Mouse (Mus musculus) stomach, postnatal 0 days (tissue): ENCODE results near the gene Rnf212b. TPM values are rescaled to one million over a fixed set of nuclear protein-coding genes. Genes with fewer than 3 reads are reported as not detected.
A peak's percentile ranks its signal among the peaks of the same experiment; 100 is the strongest.

Experiments used
- ATAC-seq: fragments of 200-750 bp; cut with Nextera tagmentation; 2 replicates; pipeline ENCODE4 v1.8.0; 2017; ENCODE audit not compliant: low FRiP score, low TSS enrichment
- DNase-seq: peaks from one replicate; pipeline ENCODE4 v3.0.0-alpha.2; 2016; ENCODE audit warnings: low spot score
- H3K27ac ChIP-seq: fragments of 300-500 bp; sonication (generic); replicated peaks from 2 replicates; pipeline ENCODE4 v1.5.1; 2014; ENCODE audit warnings: mild to moderate bottlenecking, control low read depth
- H3K27me3 ChIP-seq: fragments of 300-500 bp; sonication (generic); 2 replicates; pipeline ENCODE4 v1.6.1; 2014; ENCODE audit warnings: low read length; ENCODE audit not compliant: control insufficient read depth, insufficient read depth
- H3K36me3 ChIP-seq: fragments of 300-500 bp; sonication (generic); 2 replicates; pipeline ENCODE4 v1.6.1; 2014; ENCODE audit warnings: low read length, mixed read lengths; ENCODE audit not compliant: control insufficient read depth, insufficient read depth
- H3K4me1 ChIP-seq: fragments of 300-500 bp; sonication (generic); replicated peaks from 2 replicates; pipeline ENCODE4 v1.6.1; 2014; ENCODE audit warnings: antibody characterized with exemption; ENCODE audit not compliant: control insufficient read depth, insufficient read depth
- H3K4me2 ChIP-seq: fragments of 300-500 bp; sonication (generic); replicated peaks from 2 replicates; pipeline ENCODE4 v1.6.1; 2014; ENCODE audit warnings: low read depth, mild to moderate bottlenecking, control low read depth, moderate library complexity
- H3K4me3 ChIP-seq: fragments of 300-500 bp; sonication (generic); 2 replicates; pipeline ENCODE4 v1.5.1; 2014; ENCODE audit warnings: low read depth, low read length, control low read depth
- H3K9ac ChIP-seq: fragments of 300-500 bp; sonication (generic); 2 replicates; pipeline ENCODE4 v1.6.1; 2014; ENCODE audit warnings: mild to moderate bottlenecking, low read length, control low read depth, mixed read lengths
- H3K9me3 ChIP-seq: fragments of 300-500 bp; sonication (generic); 2 replicates; pipeline ENCODE4 v1.6.1; 2016; ENCODE audit warnings: low read length; ENCODE audit not compliant: control insufficient read depth
- CTCF ChIP-seq: IDR thresholded peaks from 2 replicates; pipeline ENCODE4 v1.5.1; 2016; ENCODE audit warnings: antibody characterized with exemption, low read depth, mild to moderate bottlenecking, moderate library complexity
- EP300 ChIP-seq: optimal IDR thresholded peaks from 2 replicates; pipeline ENCODE3; 2016; ENCODE audit warnings: antibody characterized with exemption
- WGBS: fragments of 180-500 bp; shearing (Covaris S2); extraction: QIAGEN DNeasy Blood & Tissue Kit; methylation state at CpG from one replicate; pipeline ENCODE4 v1.1.7; 2014; 5-methylcytosine and 5-hydroxymethylcytosine counted together
- polyA plus RNA-seq: library from polyadenylated mRNA; unstranded; fragments of >200 nt; fragmentation: Nextera tagmentation; extraction: Ambion mirVana; gene quantifications from 2 replicates; pipeline ENCODE4 v1.2.1, GENCODE M21; 2015

Gene Rnf212b
- polyA plus RNA-seq, 1 experiment from 2014 or later: not detected

GRCm38 (mm10) chr14:54893651-54894181, 79.8 kb downstream of the Rnf212b start:
- DNase-seq: peak; percentile 98
- Histone ChIP-seq H3K4me1 (peaks cover 3% of the 10 kb centered on the region; the same call in 1 of the 2 replicates), H3K9me3 (no peaks in the 10 kb centered on the region), H3K27me3 (no peaks in the 10 kb centered on the region), H3K4me3 (peak overlapping the region; percentile 98), H3K36me3 (peaks cover 9% of the 10 kb centered on the region; the same call in 1 of the 2 replicates), H3K9ac (peak overlapping the region; percentile 99), H3K4me2 (peak overlapping the region; percentile 48), H3K27ac (peak overlapping the region; percentile 97)
- TF ChIP-seq EP300: peak; percentile 92
- TF ChIP-seq CTCF: 0 out of 2 replicates have a peak, but pooled peaks have one; percentile 9
- WGBS: 0% methylated on average over 38 of the region's 38 CpGs
- ATAC-seq: peak; percentile 98

GRCm38 (mm10) chr14:54894296-54895151, 80.6 kb downstream of the Rnf212b start:
- Histone ChIP-seq H3K9ac (peak overlapping the region; percentile 99), H3K27me3 (no peaks in the 10 kb centered on the region), H3K9me3 (no peaks in the 10 kb centered on the region), H3K4me2 (peak overlapping the region; percentile 75), H3K4me3 (peak overlapping the region; percentile 98), H3K27ac (peak overlapping the region; percentile 97), H3K36me3 (peaks cover 9% of the 10 kb centered on the region; the same call in 1 of the 2 replicates), H3K4me1 (peaks cover 3% of the 10 kb centered on the region; the same call in 1 of the 2 replicates)
- 1% methylated on average over 40 of the region's 54 CpGs for WGBS
- peak; percentile 53 for ATAC-seq
- DNase-seq: peak; percentile 79
- TF ChIP-seq CTCF: no peak
- no peak for TF ChIP-seq EP300

- 25% methylated on average over 2 of the region's 2 CpGs for WGBS
- Histone ChIP-seq H3K4me1 (peaks cover 3% of the 10 kb centered on the region; the same call in 1 of the 2 replicates), H3K4me3 (no peak overlapping the region), H3K36me3 (peaks cover 9% of the 10 kb centered on the region; the same call in 1 of the 2 replicates), H3K4me2 (no peak overlapping the region), H3K27ac (no peak overlapping the region), H3K9me3 (no peaks in the 10 kb centered on the region), H3K9ac (no peak overlapping the region), H3K27me3 (no peaks in the 10 kb centered on the region)
- ATAC-seq (no peak), DNase-seq (no peak)
- no peak for TF ChIP-seq CTCF
- TF ChIP-seq EP300: no peak
These were observed 83.5 kb downstream of the Rnf212b start for GRCm38 (mm10) chr14:54897445-54897844.

GRCm38 (mm10) chr14:54900383-54900782, 86.4 kb downstream of the Rnf212b start:
- no peaks in the 10 kb centered on the region for H3K4me1 ChIP-seq
- H3K4me3 ChIP-seq: no peak overlapping the region
- peaks cover 9% of the 10 kb centered on the region; the same call in 1 of the 2 replicates for H3K36me3 ChIP-seq
- ATAC-seq: peak; percentile 71
- peak; percentile 66 for DNase-seq
- no peaks in the 10 kb centered on the region for H3K27me3 ChIP-seq
- H3K9ac ChIP-seq: no peak overlapping the region
- no peak overlapping the region for H3K4me2 ChIP-seq
- no peak overlapping the region for H3K27ac ChIP-seq
- no peaks in the 10 kb centered on the region for H3K9me3 ChIP-seq
- WGBS: 0% methylated on average over 3 of the region's 3 CpGs
- peak; percentile 92 for TF ChIP-seq CTCF
- TF ChIP-seq EP300: no peak

GRCm38 (mm10) chr14:54903641-54904040, 89.7 kb downstream of the Rnf212b start:
- WGBS: 67% methylated on average over 4 of the region's 4 CpGs
- TF ChIP-seq CTCF (no peak), EP300 (no peak)
- no peak for ATAC-seq

More at GRCm38 (mm10) chr14:54903641-54904040, 89.7 kb downstream of the Rnf212b start:
- Histone ChIP-seq H3K36me3 (peaks cover 8% of the 10 kb centered on the region; the same call in 1 of the 2 replicates), H3K27ac (no peak overlapping the region), H3K9me3 (no peaks in the 10 kb centered on the region), H3K9ac (no peak overlapping the region), H3K4me3 (no peak overlapping the region), H3K4me1 (no peaks in the 10 kb centered on the region), H3K4me2 (no peak overlapping the region), H3K27me3 (no peaks in the 10 kb centered on the region)
- no peak for DNase-seq

Other genes with a start within 250 kb of the Rnf212b start
- 18.9 and 26.4 TPM in 2 replicates for gene Ajuba, start 236.6 kb upstream of the Rnf212b start, polyA plus RNA-seq
- 2.4 and 3.0 TPM in 2 replicates for gene 4931414P19Rik, start 208.1 kb upstream of the Rnf212b start, polyA plus RNA-seq
- 279 and 291 TPM in 2 replicates for gene Psmb5, start 196.1 kb upstream of the Rnf212b start, polyA plus RNA-seq
- 0.02 TPM in 1 of 2 replicates, not detected in the other for gene Psmb11, start 192.7 kb upstream of the Rnf212b start, polyA plus RNA-seq
- not detected in 2 replicates for gene Gm17606, start 173.2 kb upstream of the Rnf212b start, polyA plus RNA-seq
- 0.63 and 0.68 TPM in 2 replicates for gene Cdh24, start 172.8 kb upstream of the Rnf212b start, polyA plus RNA-seq
- 60.8 and 61.7 TPM in 2 replicates for gene 1700123O20Rik, start 127.9 kb upstream of the Rnf212b start, polyA plus RNA-seq
- 37.0 and 46.9 TPM in 2 replicates for gene Acin1, start 127.2 kb upstream of the Rnf212b start, polyA plus RNA-seq
- 0.08 and 0.11 TPM in 2 replicates for gene Gm29776, start 115.3 kb upstream of the Rnf212b start, polyA plus RNA-seq
- 0.10 TPM in 1 of 2 replicates, not detected in the other for gene Cebpe, start 102.0 kb upstream of the Rnf212b start, polyA plus RNA-seq
- gene Slc7a8, start 32.2 kb upstream of the Rnf212b start, polyA plus RNA-seq: 3.1 and 4.2 TPM in 2 replicates
- gene Homez, start 56.8 kb downstream of the Rnf212b start, polyA plus RNA-seq: 4.5 and 5.0 TPM in 2 replicates
- 1.7 and 2.2 TPM in 2 replicates for gene Ppp1r3e, start 63.4 kb downstream of the Rnf212b start, polyA plus RNA-seq
- 4.3 and 4.7 TPM in 2 replicates for gene Bcl2l2, start 69.2 kb downstream of the Rnf212b start, polyA plus RNA-seq
- 1.2 TPM in 2 replicates for gene Gm20521, start 69.3 kb downstream of the Rnf212b start, polyA plus RNA-seq
- 46.4 and 56.2 TPM in 2 replicates for gene Pabpn1, start 78.4 kb downstream of the Rnf212b start, polyA plus RNA-seq
- 15.4 and 20.6 TPM in 2 replicates for gene Slc22a17, start 99.0 kb downstream of the Rnf212b start, polyA plus RNA-seq
- gene Efs, start 112.0 kb downstream of the Rnf212b start, polyA plus RNA-seq: 14.1 and 16.8 TPM in 2 replicates
- gene Il25, start 118.6 kb downstream of the Rnf212b start, polyA plus RNA-seq: 0.15 TPM in 1 of 2 replicates, not detected in the other
- 3.3 and 4.6 TPM in 2 replicates for gene Cmtm5, start 122.1 kb downstream of the Rnf212b start, polyA plus RNA-seq
- gene Myh6, start 152.8 kb downstream of the Rnf212b start, polyA plus RNA-seq: 0.27 and 0.29 TPM in 2 replicates
- not detected in 2 replicates for gene Gm17428, start 162.8 kb downstream of the Rnf212b start, polyA plus RNA-seq
- 1.4 and 2.4 TPM in 2 replicates for gene Myh7, start 180.5 kb downstream of the Rnf212b start, polyA plus RNA-seq
- gene Ngdn, start 201.3 kb downstream of the Rnf212b start, polyA plus RNA-seq: 54.4 and 55.2 TPM in 2 replicates